Mouse (Mus musculus): Measurements from ENCODE around the gene Sergef. TPM values are rescaled to one million over a fixed set of nuclear protein-coding genes. Genes with fewer than 3 reads are reported as not detected.
A peak's percentile ranks its signal among the peaks of the same experiment; 100 is the strongest.

Gene Sergef
- total RNA-seq, 2 experiments from 2014 or later, result 3.0 to 3.1 TPM

GRCm38 (mm10) chr7:46514981-46515380, 124.6 kb downstream of the Sergef start:
- intact Hi-C loops (cut with DNase I), result no loop called here
- no peak for DNase-seq

GRCm38 (mm10) chr7:46513562-46513961, 126.0 kb downstream of the Sergef start:
- intact Hi-C loops (cut with DNase I), result no loop called here
- no peak for DNase-seq

- DNase-seq, result no peak
- intact Hi-C loops (cut with DNase I), result no loop called here
Observed at GRCm38 (mm10) chr7:46512792-46513191, 126.8 kb downstream of the Sergef start.

GRCm38 (mm10) chr7:46510806-46511205, 128.8 kb downstream of the Sergef start:
- no peak for DNase-seq
- intact Hi-C loops (cut with DNase I), result no loop called here

- intact Hi-C loops (cut with DNase I), result no loop called here
- no peak for DNase-seq
Observed at GRCm38 (mm10) chr7:46509391-46510310, 130.0 kb downstream of the Sergef start.

GRCm38 (mm10) chr7:46508590-46509318, 130.9 kb downstream of the Sergef start:
- no peak for DNase-seq
- intact Hi-C loops (cut with DNase I), result no loop called here

GRCm38 (mm10) chr7:46504157-46504556, 135.4 kb downstream of the Sergef start:
- intact Hi-C loops (cut with DNase I), result loop anchor here (5.0 kb wide), 1 partner anchor 67 kb away; no protein-coding TSS in a partner anchor
- DNase-seq, result no peak

- no peak for DNase-seq
- intact Hi-C loops (cut with DNase I), result loop anchor here (5.0 kb wide), 1 partner anchor 65 kb away; no protein-coding TSS in a partner anchor
Observed at GRCm38 (mm10) chr7:46502650-46503049, 137.0 kb downstream of the Sergef start.

- intact Hi-C loops (cut with DNase I), result loop anchor here (5.0 kb wide), 1 partner anchor 64 kb away; no protein-coding TSS in a partner anchor
- DNase-seq, result no peak
Observed at GRCm38 (mm10) chr7:46501458-46501857, 138.1 kb downstream of the Sergef start.

GRCm38 (mm10) chr7:46499561-46499960, 140.0 kb downstream of the Sergef start:
- no peak for DNase-seq
- intact Hi-C loops (cut with DNase I), result loop anchor here (5.0 kb wide), 1 partner anchor 98 kb away; no protein-coding TSS in a partner anchor

GRCm38 (mm10) chr7:46492134-46492678, 147.4 kb downstream of the Sergef start:
- intact Hi-C loops (cut with DNase I), result no loop called here
- DNase-seq, result no peak

GRCm38 (mm10) chr7:46487354-46487753, 152.3 kb downstream of the Sergef start:
- intact Hi-C loops (cut with DNase I), result no loop called here
- DNase-seq, result no peak

GRCm38 (mm10) chr7:46486761-46487160, 152.8 kb downstream of the Sergef start:
- no peak for DNase-seq
- intact Hi-C loops (cut with DNase I), result no loop called here

GRCm38 (mm10) chr7:46484223-46484622, 155.4 kb downstream of the Sergef start:
- intact Hi-C loops (cut with DNase I), result no loop called here
- DNase-seq, result no peak

- DNase-seq, result peak in 1 of 2 experiments; percentile 25
- intact Hi-C loops (cut with DNase I), result no loop called here
Observed at GRCm38 (mm10) chr7:46483050-46483449, 156.6 kb downstream of the Sergef start.

GRCm38 (mm10) chr7:46482099-46482531, 157.5 kb downstream of the Sergef start:
- intact Hi-C loops (cut with DNase I), result no loop called here
- DNase-seq, result peak; percentile 21 to 24

- intact Hi-C loops (cut with DNase I), result no loop called here
- no peak for DNase-seq
Observed at GRCm38 (mm10) chr7:46479793-46480192, 159.8 kb downstream of the Sergef start.

GRCm38 (mm10) chr7:46477456-46477855, 162.2 kb downstream of the Sergef start:
- intact Hi-C loops (cut with DNase I), result no loop called here
- no peak for DNase-seq

- intact Hi-C loops (cut with DNase I), result no loop called here
- DNase-seq, result no peak
Observed at GRCm38 (mm10) chr7:46475464-46475863, 164.1 kb downstream of the Sergef start.

GRCm38 (mm10) chr7:46473141-46473540, 166.5 kb downstream of the Sergef start:
- intact Hi-C loops (cut with DNase I), result no loop called here
- DNase-seq, result no peak

All from gastrocnemius, postnatal 36 days (tissue).